Mouse (Mus musculus): Measurements from ENCODE around the gene Foxc2. TPM values are rescaled to one million over a fixed set of nuclear protein-coding genes. Genes with fewer than 3 reads are reported as not detected.

Gene Foxc2
- polyA plus RNA-seq, 1 experiment from 2014 or later = 0.90 TPM

GRCm38 (mm10) chr8:121113261-121113660 lies 2.7 kb upstream of the Foxc2 start:
- H3K4me2 ChIP-seq = no peak overlapping the region
- H3K27ac ChIP-seq = no peak overlapping the region
- 2% methylated on average over 21 of the region's 21 CpGs for WGBS
- H3K4me1 ChIP-seq = peaks cover 15% of the 10 kb centered on the region
- no peak overlapping the region for H3K4me3 ChIP-seq
- peak; percentile 57 for ATAC-seq
- H3K9ac ChIP-seq = no peak overlapping the region
- H3K36me3 ChIP-seq (ENCODE audit: poor library complexity, severe bottlenecking) = no peaks in the 10 kb centered on the region
- no peaks in the 10 kb centered on the region for H3K9me3 ChIP-seq (replicated peaks)
- H3K27me3 ChIP-seq = peaks cover 75% of the 10 kb centered on the region

DNA sequence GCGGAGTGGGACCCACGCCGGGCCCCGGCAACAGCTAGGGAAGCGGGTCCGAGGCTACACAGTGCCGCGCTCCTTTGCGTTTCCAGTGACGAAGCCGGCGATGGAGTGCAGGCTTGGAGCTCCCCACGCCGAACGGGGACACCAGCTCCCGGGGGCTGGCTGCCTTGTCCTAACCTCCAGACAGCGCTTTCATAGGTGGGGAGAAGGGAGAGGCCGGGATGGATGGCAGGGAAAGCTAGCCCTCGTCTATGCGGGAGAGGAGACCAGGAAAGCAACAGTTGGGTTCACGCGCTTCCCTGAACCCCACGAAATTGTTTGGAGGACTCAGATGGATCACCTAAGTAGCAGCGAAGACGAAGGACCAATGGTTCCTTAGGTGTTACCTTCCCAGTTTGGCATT lies 835 bp upstream of the Foxc2 start:
- H3K4me3 ChIP-seq = no peak overlapping the region
- no peak overlapping the region for H3K9ac ChIP-seq
- no peak overlapping the region for H3K27ac ChIP-seq
- peaks cover 15% of the 10 kb centered on the region for H3K4me1 ChIP-seq
- no peaks in the 10 kb centered on the region for H3K36me3 ChIP-seq (ENCODE audit: poor library complexity, severe bottlenecking)
- no peak for ATAC-seq
- under 1% methylated on average over 25 of the region's 25 CpGs for WGBS
- H3K4me2 ChIP-seq = no peak overlapping the region
- H3K9me3 ChIP-seq (replicated peaks) = no peaks in the 10 kb centered on the region
- H3K27me3 ChIP-seq = peaks cover 90% of the 10 kb centered on the region

DNA sequence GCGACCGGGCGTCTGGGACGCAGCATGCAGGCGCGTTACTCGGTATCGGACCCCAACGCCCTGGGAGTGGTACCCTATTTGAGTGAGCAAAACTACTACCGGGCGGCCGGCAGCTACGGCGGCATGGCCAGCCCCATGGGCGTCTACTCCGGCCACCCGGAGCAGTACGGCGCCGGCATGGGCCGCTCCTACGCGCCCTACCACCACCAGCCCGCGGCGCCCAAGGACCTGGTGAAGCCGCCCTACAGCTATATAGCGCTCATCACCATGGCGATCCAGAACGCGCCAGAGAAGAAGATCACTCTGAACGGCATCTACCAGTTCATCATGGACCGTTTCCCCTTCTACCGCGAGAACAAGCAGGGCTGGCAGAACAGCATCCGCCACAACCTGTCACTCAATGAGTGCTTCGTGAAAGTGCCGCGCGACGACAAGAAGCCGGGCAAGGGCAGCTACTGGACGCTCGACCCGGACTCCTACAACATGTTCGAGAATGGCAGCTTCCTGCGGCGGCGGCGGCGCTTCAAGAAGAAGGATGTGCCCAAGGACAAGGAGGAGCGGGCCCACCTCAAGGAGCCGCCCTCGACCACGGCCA lies 717 bp downstream of the Foxc2 start:
- 2% methylated on average over 55 of the region's 55 CpGs for WGBS
- peaks cover 97% of the 10 kb centered on the region for H3K27me3 ChIP-seq
- 0 out of 2 replicates have a peak, but pooled peaks have one; percentile 27 for ATAC-seq
- peak overlapping the region; percentile 69 for H3K4me2 ChIP-seq
- no peaks in the 10 kb centered on the region for H3K9me3 ChIP-seq (replicated peaks)
- H3K36me3 ChIP-seq (ENCODE audit: poor library complexity, severe bottlenecking) = no peaks in the 10 kb centered on the region
- H3K9ac ChIP-seq = peak overlapping the region; percentile 16; the same call in 1 of the 2 replicates
- peaks cover 15% of the 10 kb centered on the region for H3K4me1 ChIP-seq
- H3K27ac ChIP-seq = no peak overlapping the region
- peak overlapping the region; percentile 41 for H3K4me3 ChIP-seq

GRCm38 (mm10) chr8:121117186-121117651 lies 1.2 kb downstream of the Foxc2 start:
- no peak for ATAC-seq
- no peak overlapping the region for H3K9ac ChIP-seq
- peaks cover 15% of the 10 kb centered on the region for H3K4me1 ChIP-seq
- H3K36me3 ChIP-seq (ENCODE audit: poor library complexity, severe bottlenecking) = no peaks in the 10 kb centered on the region
- WGBS = 0% methylated on average over 56 of the region's 62 CpGs
- H3K27me3 ChIP-seq = peaks cover 98% of the 10 kb centered on the region
- H3K4me2 ChIP-seq = peak overlapping the region; percentile 69
- no peaks in the 10 kb centered on the region for H3K9me3 ChIP-seq (replicated peaks)
- peak overlapping the region; percentile 41 for H3K4me3 ChIP-seq
- no peak overlapping the region for H3K27ac ChIP-seq

DNA sequence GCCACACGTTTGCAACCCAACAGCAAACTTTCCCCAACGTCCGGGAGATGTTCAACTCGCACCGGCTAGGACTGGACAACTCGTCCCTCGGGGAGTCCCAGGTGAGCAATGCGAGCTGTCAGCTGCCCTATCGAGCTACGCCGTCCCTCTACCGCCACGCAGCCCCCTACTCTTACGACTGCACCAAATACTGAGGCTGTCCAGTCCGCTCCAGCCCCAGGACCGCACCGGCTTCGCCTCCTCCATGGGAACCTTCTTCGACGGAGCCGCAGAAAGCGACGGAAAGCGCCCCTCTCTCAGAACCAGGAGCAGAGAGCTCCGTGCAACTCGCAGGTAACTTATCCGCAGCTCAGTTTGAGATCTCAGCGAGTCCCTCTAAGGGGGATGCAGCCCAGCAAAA lies 1.9 kb downstream of the Foxc2 start:
- Histone ChIP-seq H3K27me3 (peaks cover 98% of the 10 kb centered on the region), H3K9me3 (replicated peaks) (no peaks in the 10 kb centered on the region), H3K9ac (no peak overlapping the region), H3K4me1 (peaks cover 15% of the 10 kb centered on the region), H3K27ac (no peak overlapping the region), H3K4me2 (peak overlapping the region; percentile 69; the same call in 1 of the 2 replicates), H3K4me3 (peak overlapping the region; percentile 41; the same call in 1 of the 2 replicates), H3K36me3 (ENCODE audit: poor library complexity, severe bottlenecking) (no peaks in the 10 kb centered on the region)
- under 1% methylated on average over 28 of the region's 28 CpGs for WGBS
- ATAC-seq = no peak

- Histone ChIP-seq H3K36me3 (ENCODE audit: poor library complexity, severe bottlenecking) (no peaks in the 10 kb centered on the region), H3K4me3 (no peak overlapping the region), H3K9ac (no peak overlapping the region), H3K27me3 (peaks cover 100% of the 10 kb centered on the region), H3K4me1 (peaks cover 15% of the 10 kb centered on the region), H3K27ac (no peak overlapping the region), H3K4me2 (no peak overlapping the region), H3K9me3 (replicated peaks) (no peaks in the 10 kb centered on the region)
- under 1% methylated on average over 18 of the region's 18 CpGs for WGBS
- ATAC-seq = no peak
These were observed 2.9 kb downstream of the Foxc2 start for GRCm38 (mm10) chr8:121118634-121119420.

DNA sequence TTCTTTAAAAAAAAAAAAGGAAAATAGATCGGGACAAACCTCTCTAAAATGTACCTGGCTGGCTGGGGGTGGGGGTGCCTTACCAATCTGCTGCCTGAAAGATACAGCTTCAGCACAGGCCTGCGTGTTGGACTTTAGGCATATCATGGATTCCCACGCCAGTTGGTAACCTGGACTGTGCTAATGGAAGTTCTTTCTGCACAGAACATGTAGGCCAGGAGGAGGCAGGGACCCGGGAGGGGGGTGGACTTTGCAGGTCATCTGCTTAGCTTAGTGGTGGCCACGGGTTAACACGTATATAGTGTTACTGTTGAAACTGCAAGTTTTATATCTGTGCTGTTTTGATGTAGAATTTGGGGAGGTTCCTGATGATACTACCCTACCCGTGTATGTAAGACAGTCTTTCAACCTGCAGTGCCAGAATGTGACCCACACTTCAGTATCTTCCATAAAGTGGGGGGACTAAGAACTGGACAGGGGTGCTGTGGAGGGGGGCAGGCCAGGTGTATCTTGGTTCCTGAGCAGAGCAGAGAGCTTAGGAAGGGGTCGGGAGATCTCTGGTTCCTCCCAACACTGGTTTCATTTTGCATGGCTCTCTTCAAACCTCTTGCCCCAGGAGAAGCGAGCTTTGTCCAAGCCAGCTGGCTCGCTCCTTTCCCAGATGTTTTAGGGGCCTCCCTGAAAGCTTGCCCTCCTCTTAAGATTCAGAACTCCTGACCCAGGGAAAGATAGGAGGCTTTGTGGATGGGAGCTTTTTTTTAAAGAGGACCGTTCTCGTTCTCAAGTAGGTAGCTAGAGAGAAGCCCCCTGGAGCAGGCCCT lies 3.9 kb downstream of the Foxc2 start:
- 1% methylated on average over 12 of the region's 12 CpGs for WGBS

GRCm38 (mm10) chr8:121120456-121121419 lies 4.8 kb downstream of the Foxc2 start:
- Histone ChIP-seq H3K9me3 (replicated peaks) (peaks cover 3% of the 10 kb centered on the region; the same call in 1 of the 2 replicates), H3K27me3 (peaks cover 100% of the 10 kb centered on the region), H3K4me3 (no peak overlapping the region), H3K4me2 (no peak overlapping the region), H3K9ac (no peak overlapping the region), H3K27ac (no peak overlapping the region), H3K4me1 (peaks cover 24% of the 10 kb centered on the region), H3K36me3 (ENCODE audit: poor library complexity, severe bottlenecking) (no peaks in the 10 kb centered on the region)
- ATAC-seq = no peak
- WGBS = 2% methylated on average over 17 of the region's 17 CpGs

More for the DNA sequence above, 3.9 kb downstream of the Foxc2 start:
- Histone ChIP-seq H3K36me3 (ENCODE audit: poor library complexity, severe bottlenecking) (no peaks in the 10 kb centered on the region), H3K4me1 (peaks cover 18% of the 10 kb centered on the region), H3K9me3 (replicated peaks) (peaks cover 3% of the 10 kb centered on the region; the same call in 1 of the 2 replicates), H3K4me3 (no peak overlapping the region), H3K27me3 (peaks cover 100% of the 10 kb centered on the region), H3K27ac (no peak overlapping the region), H3K9ac (no peak overlapping the region), H3K4me2 (no peak overlapping the region)
- ATAC-seq = no peak

DNA sequence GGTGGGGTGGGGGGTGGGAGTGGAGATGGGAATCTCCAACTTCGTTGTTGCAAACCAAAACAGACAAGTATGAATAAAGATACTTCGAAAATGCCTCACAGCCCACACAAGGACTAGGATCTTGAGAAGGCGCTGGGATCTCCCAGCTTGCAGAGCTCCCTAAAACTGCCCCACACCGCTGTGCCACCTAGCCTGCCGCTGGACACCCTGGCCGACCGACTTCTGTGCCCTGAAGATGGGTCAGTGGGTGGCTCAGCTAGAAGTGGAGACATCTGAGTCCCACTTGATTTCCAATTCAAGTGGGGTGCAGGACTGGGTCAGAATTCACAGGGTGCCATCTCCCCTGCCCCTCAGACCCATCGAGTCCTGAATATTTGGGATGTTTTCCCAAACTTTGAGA lies 5.7 kb downstream of the Foxc2 start:
- H3K27ac ChIP-seq = no peak overlapping the region
- H3K9me3 ChIP-seq (replicated peaks) = peaks cover 3% of the 10 kb centered on the region; the same call in 1 of the 2 replicates
- 3% methylated on average over 8 of the region's 8 CpGs for WGBS
- peaks cover 100% of the 10 kb centered on the region for H3K27me3 ChIP-seq
- no peak overlapping the region for H3K4me2 ChIP-seq
- no peaks in the 10 kb centered on the region for H3K36me3 ChIP-seq (ENCODE audit: poor library complexity, severe bottlenecking)
- no peak for ATAC-seq
- H3K4me3 ChIP-seq = no peak overlapping the region
- no peak overlapping the region for H3K9ac ChIP-seq
- H3K4me1 ChIP-seq = peaks cover 17% of the 10 kb centered on the region

- no peak for ATAC-seq
- H3K4me2 ChIP-seq = no peak overlapping the region
- H3K9ac ChIP-seq = no peak overlapping the region
- H3K4me1 ChIP-seq = peaks cover 12% of the 10 kb centered on the region
- H3K27me3 ChIP-seq = peaks cover 100% of the 10 kb centered on the region
- H3K4me3 ChIP-seq = no peak overlapping the region
- 2% methylated on average over 7 of the region's 7 CpGs for WGBS
- H3K36me3 ChIP-seq (ENCODE audit: poor library complexity, severe bottlenecking) = no peaks in the 10 kb centered on the region
- H3K27ac ChIP-seq = no peak overlapping the region
- peaks cover 3% of the 10 kb centered on the region; the same call in 1 of the 2 replicates for H3K9me3 ChIP-seq (replicated peaks)
These were observed 6.4 kb downstream of the Foxc2 start for GRCm38 (mm10) chr8:121122368-121122767.

- peaks cover 14% of the 10 kb centered on the region for H3K4me1 ChIP-seq
- no peak overlapping the region for H3K4me3 ChIP-seq
- H3K9ac ChIP-seq = no peak overlapping the region
- no peaks in the 10 kb centered on the region for H3K36me3 ChIP-seq (ENCODE audit: poor library complexity, severe bottlenecking)
- H3K27me3 ChIP-seq = peaks cover 100% of the 10 kb centered on the region
- H3K27ac ChIP-seq = no peak overlapping the region
- no peak for ATAC-seq
- WGBS = 28% methylated on average over 2 of the region's 2 CpGs
- peaks cover 3% of the 10 kb centered on the region; the same call in 1 of the 2 replicates for H3K9me3 ChIP-seq (replicated peaks)
- no peak overlapping the region for H3K4me2 ChIP-seq
These were observed 7.1 kb downstream of the Foxc2 start for GRCm38 (mm10) chr8:121123113-121123512.

Data from forebrain, embryonic 13.5 days (tissue).